Mouse (Mus musculus): Measurements from ENCODE around the gene Pts.

Gene Pts

DNA sequence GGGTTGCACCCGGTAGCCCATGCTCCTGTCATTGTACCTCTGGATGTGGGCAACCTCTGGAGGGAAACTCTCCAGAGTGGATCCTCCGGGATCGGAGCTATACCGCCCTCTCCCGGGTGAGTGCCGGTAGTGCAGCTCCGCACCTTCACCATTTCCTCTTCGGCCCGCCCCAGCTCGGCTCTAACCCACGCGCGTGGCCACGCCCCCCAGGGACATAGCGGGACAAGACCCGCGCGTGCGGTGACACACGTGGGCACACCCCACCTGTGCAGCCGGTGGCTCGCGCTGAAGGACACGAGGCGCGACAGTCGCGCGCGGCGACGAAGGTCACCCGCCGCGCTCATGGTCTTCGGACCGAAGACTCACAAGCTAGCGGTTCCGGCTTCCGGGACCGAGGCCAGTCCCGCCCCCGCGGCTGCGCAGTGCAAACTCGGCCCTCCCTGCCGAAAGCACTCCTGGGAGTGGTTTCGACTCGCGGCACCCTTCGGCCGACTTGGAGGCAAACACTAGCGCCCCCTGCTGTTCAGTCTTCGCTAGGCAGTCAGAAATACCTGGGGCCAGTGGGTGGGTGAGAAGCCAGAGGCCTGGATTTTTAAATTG lies at the start of gene Pts:
Pts (minus strand) TSS at position 432 of the 600 bp plus-strand sequence.
- DNase-seq (ENCODE audit: low read depth, low spot score), result peak; percentile 98

- DNase-seq (ENCODE audit: low read depth, low spot score), result no peak
Observed at GRCm38 (mm10) chr9:50569599-50570525, 41.3 kb upstream of the Pts start.

DNA sequence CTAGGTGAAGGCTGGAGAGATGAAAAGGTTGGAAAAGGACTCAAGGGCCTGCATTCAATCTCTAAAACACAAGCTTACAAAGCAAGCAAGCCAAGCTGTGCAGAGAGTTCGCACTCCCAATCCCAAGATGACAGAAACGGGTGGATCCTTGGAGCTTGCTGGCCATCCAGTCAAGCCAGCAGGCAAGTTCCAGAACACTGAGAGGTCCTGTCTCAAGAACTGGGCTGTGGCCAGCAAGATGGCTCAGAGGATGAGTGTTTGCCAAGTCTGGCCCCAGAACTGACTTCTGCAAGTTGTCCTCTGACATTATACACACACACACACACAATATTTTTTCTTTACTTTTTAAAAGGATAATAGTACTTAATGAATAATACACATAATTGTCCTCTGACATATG lies 39.4 kb upstream of the Pts start:
- DNase-seq (ENCODE audit: low read depth, low spot score), result no peak

- no peak for DNase-seq (ENCODE audit: low read depth, low spot score)
Observed at GRCm38 (mm10) chr9:50567372-50567771, 38.8 kb upstream of the Pts start.

- no peak for DNase-seq (ENCODE audit: low read depth, low spot score)
Observed at GRCm38 (mm10) chr9:50565940-50566339, 37.4 kb upstream of the Pts start.

DNA sequence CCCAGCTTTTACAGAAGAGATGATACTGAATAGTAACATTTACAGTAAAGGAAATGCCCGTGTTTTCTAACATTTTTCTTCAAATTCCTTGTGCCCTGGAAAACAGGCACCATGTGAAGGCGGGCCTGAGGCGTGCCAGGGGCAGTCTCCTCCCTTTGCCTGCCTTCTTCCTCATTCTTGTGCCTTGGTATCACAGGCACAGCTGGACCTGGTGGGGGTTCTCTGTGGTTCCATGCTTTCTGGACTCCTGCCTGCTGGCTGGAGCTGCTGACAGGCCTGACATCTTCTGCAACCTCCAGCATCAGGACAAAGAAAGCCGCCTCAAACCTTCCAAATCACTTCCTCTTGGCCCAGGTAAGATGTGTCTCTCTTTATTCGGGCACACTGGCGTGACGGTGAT lies 36.6 kb upstream of the Pts start:
- DNase-seq (ENCODE audit: low read depth, low spot score), result no peak

- no peak for DNase-seq (ENCODE audit: low read depth, low spot score)
Observed at GRCm38 (mm10) chr9:50561918-50562360, 33.4 kb upstream of the Pts start.

GRCm38 (mm10) chr9:50561145-50561917 lies 32.8 kb upstream of the Pts start, which contains the start of gene Tex12:
Gene Tex12 (minus strand): TSS chr9:50561325.
- no peak for DNase-seq (ENCODE audit: low read depth, low spot score)

GRCm38 (mm10) chr9:50555094-50555446 lies 26.5 kb upstream of the Pts start, which contains the start of gene Bco2:
Gene Bco2 (minus strand): TSS chr9:50555181.
- DNase-seq (ENCODE audit: low read depth, low spot score), result no peak

GRCm38 (mm10) chr9:50554241-50555093 lies 25.9 kb upstream of the Pts start, which contains the start of gene Il18:
Gene Il18 (plus strand): TSS chr9:50554827.
- peak; percentile 48 for DNase-seq (ENCODE audit: low read depth, low spot score)

GRCm38 (mm10) chr9:50553547-50553946 lies 25.0 kb upstream of the Pts start:
- DNase-seq (ENCODE audit: low read depth, low spot score), result no peak

GRCm38 (mm10) chr9:50552206-50552605 lies 23.7 kb upstream of the Pts start:
- no peak for DNase-seq (ENCODE audit: low read depth, low spot score)

DNA sequence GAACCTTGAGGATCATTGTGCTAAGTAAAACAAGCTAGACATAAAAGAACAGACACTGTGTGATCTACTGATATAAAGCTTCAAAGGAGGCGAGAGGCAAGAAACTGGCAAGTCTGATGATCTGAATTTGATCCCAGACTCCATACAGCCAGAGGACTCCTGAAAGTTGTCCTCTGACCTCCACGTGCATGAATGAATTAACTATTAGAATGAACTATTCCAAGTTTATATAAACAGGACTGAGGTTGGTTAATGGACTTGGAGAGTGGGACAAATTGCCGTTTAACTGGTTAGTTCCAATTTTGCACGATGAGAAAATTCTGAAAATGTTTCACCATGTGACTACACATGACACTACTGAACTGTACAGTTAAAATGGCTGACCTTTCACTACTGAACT lies 20.4 kb upstream of the Pts start:
- no peak for DNase-seq (ENCODE audit: low read depth, low spot score)

- DNase-seq (ENCODE audit: low read depth, low spot score), result peak; percentile 58
Observed at GRCm38 (mm10) chr9:50547859-50548478, 19.4 kb upstream of the Pts start.

DNA sequence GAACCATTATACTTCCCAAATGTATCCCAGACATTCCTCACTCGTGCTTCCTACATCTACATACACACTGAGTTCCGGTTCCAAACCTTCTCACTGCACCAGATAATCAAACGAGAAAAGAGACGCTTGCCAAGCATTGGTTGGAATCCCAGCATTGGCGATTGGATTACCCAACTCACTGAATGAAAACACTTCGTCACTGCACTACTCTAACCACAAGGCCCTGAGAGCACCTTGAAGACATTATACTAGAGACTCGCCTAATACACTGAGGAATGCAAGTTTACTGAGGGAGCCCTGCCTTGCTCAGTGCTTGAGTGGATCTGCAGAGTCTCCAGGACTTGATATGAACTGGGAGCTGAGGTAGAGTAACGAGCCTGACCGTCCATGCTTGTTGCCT lies 13.9 kb upstream of the Pts start:
- DNase-seq (ENCODE audit: low read depth, low spot score), result no peak

GRCm38 (mm10) chr9:50540170-50540569 lies 11.6 kb upstream of the Pts start:
- no peak for DNase-seq (ENCODE audit: low read depth, low spot score)

DNA sequence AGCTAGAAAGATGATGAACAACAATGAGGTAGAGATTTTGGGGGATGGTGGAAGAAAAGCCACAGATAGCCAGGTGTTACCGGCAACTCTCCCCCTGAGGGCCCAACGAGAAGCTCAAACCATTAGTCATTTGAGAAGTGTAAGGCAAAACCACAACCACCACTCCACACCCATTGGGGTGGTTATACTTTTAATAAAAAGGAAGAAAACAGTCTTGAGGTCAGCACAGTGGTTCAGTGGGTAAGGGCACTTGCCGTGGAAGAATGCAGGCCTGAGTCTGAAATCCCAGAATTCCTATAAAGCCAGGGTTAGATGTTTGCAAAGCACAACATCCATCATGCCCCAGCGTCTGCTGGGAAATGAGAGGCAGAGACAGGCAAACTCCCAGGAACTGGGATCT lies 8.8 kb upstream of the Pts start:
- peak; percentile 25 for DNase-seq (ENCODE audit: low read depth, low spot score)

- DNase-seq (ENCODE audit: low read depth, low spot score), result no peak
Observed at GRCm38 (mm10) chr9:50536603-50537135, 8.1 kb upstream of the Pts start.

DNA sequence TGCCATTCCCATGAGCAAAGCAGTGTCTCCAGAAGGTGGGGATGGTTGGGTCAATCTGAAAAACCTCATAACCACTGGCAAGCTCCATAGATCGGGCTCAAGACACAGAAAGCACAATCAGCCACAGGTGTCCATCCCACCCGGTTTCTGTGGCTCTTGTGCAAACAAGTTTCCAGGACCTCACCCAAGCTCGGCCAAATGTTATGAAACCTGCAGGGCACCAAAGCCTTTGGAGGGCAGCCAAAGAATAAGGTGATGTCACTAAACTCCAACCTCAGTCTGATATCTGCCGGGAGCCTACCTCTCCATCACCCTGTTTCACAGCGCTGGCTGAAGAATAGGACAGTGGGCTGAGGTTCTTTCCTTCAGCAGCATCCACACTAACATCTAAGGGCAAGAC lies 7.4 kb upstream of the Pts start:
- no peak for DNase-seq (ENCODE audit: low read depth, low spot score)

DNA sequence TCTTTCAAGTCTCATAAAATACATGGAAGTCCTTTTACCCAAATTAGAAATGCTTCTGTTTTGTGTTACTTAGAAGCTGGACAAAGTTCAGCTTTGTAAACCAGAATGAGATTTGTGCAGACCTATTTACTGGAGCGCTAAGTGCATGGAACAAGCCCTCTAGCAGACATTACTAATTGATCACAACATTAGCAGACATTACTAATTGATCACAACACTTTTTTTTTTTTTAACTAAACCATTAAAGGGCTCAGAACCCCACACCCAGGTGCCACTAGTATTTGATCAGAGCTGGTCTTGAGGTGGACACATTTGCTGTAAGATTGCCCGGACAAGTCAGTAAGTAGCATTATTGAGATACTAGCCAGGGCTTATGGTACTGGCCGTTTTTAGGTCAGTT lies 5.3 kb upstream of the Pts start:
- peak; percentile 42 for DNase-seq (ENCODE audit: low read depth, low spot score)
